Mouse (Mus musculus) layer of hippocampus, adult 18-20 months (tissue): Measurements from ENCODE around the gene Hbp1. TPM values are rescaled to one million over a fixed set of nuclear protein-coding genes. Genes with fewer than 3 reads are reported as not detected.
A peak's percentile ranks its signal among the peaks of the same experiment; 100 is the strongest.

Source experiments
- DNase-seq, 2 experiments: peaks; one replicate each; pipeline ENCODE4 v3.0.0; 2022; ENCODE audit warnings: low spot score in 2 of 2
- total RNA-seq, 2 experiments: library from RNA; stranded (reverse); gene quantifications; 2 replicates each; pipeline ENCODE4 v1.2.3; 2021

Gene Hbp1
- total RNA-seq, 2 experiments from 2014 or later, result 25.6 to 25.8 TPM

GRCm38 (mm10) chr12:31912966-31913551, 37.3 kb downstream of the Hbp1 start:
- DNase-seq, result no peak

- no peak for DNase-seq
Measured at GRCm38 (mm10) chr12:31907436-31907835, 42.9 kb downstream of the Hbp1 start.

GRCm38 (mm10) chr12:31905696-31906551, 44.4 kb downstream of the Hbp1 start:
- DNase-seq, result no peak

GRCm38 (mm10) chr12:31900391-31900914, 49.9 kb downstream of the Hbp1 start:
- no peak for DNase-seq

GRCm38 (mm10) chr12:31897456-31897855, 52.9 kb downstream of the Hbp1 start:
- DNase-seq, result no peak

- no peak for DNase-seq
Measured at GRCm38 (mm10) chr12:31896986-31897385, 53.3 kb downstream of the Hbp1 start.

GRCm38 (mm10) chr12:31896295-31896694, 54.0 kb downstream of the Hbp1 start:
- no peak for DNase-seq

- peak; percentile 58 to 65 for DNase-seq
Measured at GRCm38 (mm10) chr12:31895888-31896287, 54.4 kb downstream of the Hbp1 start.

- DNase-seq, result no peak
Measured at GRCm38 (mm10) chr12:31895095-31895734, 55.1 kb downstream of the Hbp1 start.

- no peak for DNase-seq
Measured at GRCm38 (mm10) chr12:31892771-31893170, 57.6 kb downstream of the Hbp1 start.

- DNase-seq, result no peak
Measured at GRCm38 (mm10) chr12:31892079-31892478, 58.3 kb downstream of the Hbp1 start.

- no peak for DNase-seq
Measured at GRCm38 (mm10) chr12:31890685-31891084, 59.6 kb downstream of the Hbp1 start.

GRCm38 (mm10) chr12:31885844-31886606, 64.3 kb downstream of the Hbp1 start:
- peak; percentile 54 to 56 for DNase-seq

- no peak for DNase-seq
Measured at GRCm38 (mm10) chr12:31885084-31885483, 65.3 kb downstream of the Hbp1 start.

GRCm38 (mm10) chr12:31884365-31884764, 66.0 kb downstream of the Hbp1 start:
- DNase-seq, result no peak

- no peak for DNase-seq
Measured at GRCm38 (mm10) chr12:31882736-31883135, 67.6 kb downstream of the Hbp1 start.

- DNase-seq, result no peak
Measured at GRCm38 (mm10) chr12:31876775-31877174, 73.6 kb downstream of the Hbp1 start.
